Mouse (Mus musculus) ES-E14 (cell line): ENCODE measurements at regions not wholly inside any gene's neighbourhood (a gene's known extent, or its start where the extent isn't known, plus 50 kb on each side); places are given as distances from the start of the nearest gene placed in this dataset.

Experiments
- HCFC1 ChIP-seq: IDR thresholded peaks from 2 replicates; pipeline ENCODE4 v1.6.1; 2012; ENCODE audit warnings: low read length, inconsistent platforms, borderline replicate concordance; ENCODE audit not compliant: insufficient read depth
- MAFK ChIP-seq: IDR thresholded peaks from 2 replicates; pipeline ENCODE4 v1.6.1; 2014; ENCODE audit warnings: mild to moderate bottlenecking, low read depth, low read length, inconsistent platforms; ENCODE audit not compliant: insufficient read depth
- ZC3H11A ChIP-seq: IDR thresholded peaks from 2 replicates; pipeline ENCODE4 v1.6.1; 2012; ENCODE audit warnings: low read depth, mild to moderate bottlenecking, inconsistent platforms, low read length, borderline replicate concordance
- ZNF384 ChIP-seq: IDR thresholded peaks from 2 replicates; pipeline ENCODE4 v1.6.1; 2012; ENCODE audit warnings: low read depth, low read length, inconsistent platforms

GRCm38 (mm10) chr16:24159336-24159735 is 170.7 kb upstream of the Bcl6 start:
- TF ChIP-seq MAFK (no peak), ZC3H11A (no peak), HCFC1 (no peak), ZNF384 (no peak)
